Mouse (Mus musculus) left cerebral cortex, adult 9 months (tissue): Measurements from ENCODE around the gene Gpm6a.
A peak's percentile ranks its signal among the peaks of the same experiment; 100 is the strongest.

Experiments
- DNase-seq, 2 experiments: peaks; one replicate each; pipeline ENCODE4 v3.0.0; 2022; ENCODE audit warnings: low spot score in 2 of 2

Gpm6a gene

DNA sequence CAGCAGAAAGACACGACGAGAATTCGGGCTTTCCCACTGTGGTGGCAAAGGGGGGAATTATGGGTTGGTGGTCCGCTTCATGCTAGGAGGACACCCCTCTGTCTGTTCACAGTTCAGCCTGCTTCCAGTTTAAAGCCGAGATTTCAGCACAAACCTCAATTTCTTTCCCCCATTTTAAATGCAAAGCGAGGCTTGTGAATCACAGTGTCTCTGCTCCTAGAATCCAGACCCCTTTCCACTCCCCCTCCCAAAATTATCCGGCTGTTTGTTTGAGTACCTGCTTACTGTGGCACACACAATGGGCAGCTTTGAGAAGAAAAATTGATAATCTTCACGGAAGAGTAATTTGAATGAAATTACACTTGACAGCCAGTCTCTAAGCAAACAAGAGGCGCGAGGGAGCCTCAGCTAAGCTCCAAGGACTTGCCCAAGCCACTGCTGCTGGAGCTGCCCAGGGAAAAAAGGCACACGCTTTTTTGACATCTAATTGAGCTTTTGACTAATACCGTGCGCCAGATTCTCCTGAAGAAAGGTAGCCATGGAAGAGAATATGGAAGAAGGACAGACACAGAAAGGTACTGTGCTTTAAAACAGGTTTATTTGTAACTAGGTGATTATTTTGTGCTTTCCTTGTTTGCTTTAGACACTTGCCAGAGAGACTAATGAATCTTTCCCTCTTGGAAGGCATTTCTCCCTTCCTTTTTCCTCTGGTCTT, at the start of gene Gpm6a:
TSS of gene Gpm6a (plus strand) at position 103 of the 715 bp plus-strand sequence.
- peak in 1 of 2 experiments; percentile 66 for DNase-seq

DNA sequence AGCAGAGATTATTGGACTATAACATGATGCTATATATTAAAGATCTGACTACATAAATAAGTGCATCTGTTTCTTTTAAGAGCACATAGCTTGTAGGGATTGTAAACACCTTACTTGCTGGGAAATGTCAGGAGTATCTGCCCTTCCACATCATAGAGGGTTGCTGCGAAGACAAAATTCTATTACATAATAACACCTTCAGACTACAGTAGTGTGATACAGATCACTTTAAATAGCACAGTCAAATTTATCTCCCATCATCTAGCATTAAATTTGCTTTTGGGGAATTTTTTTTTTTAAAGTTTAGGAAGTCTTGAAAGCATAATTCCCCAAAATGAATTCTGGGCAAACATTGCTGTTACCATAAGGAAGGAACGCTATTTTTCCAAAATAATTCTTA, 41.8 kb upstream of the Gpm6a start:
- DNase-seq = no peak

DNA sequence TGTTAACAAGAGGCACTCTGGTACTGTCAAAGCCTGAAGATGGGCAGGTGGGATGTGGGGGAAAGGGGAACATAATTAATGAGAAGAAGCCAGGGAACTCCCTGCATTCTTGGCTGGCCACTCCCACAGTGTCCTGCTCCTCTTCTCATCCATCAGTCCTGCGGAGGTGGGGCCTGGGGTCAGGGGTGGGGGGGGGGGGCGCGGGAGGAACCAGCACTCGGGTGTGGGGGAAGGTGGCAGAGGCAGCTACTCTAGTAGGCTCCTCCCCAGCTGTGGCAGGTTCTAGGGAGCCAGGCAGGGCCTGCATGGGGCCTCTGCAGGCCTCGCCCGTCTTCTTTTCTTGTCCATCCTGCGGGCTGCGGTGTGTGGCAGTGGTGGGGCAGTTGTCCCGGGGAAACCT, 36.9 kb upstream of the Gpm6a start:
- no peak for DNase-seq

DNA sequence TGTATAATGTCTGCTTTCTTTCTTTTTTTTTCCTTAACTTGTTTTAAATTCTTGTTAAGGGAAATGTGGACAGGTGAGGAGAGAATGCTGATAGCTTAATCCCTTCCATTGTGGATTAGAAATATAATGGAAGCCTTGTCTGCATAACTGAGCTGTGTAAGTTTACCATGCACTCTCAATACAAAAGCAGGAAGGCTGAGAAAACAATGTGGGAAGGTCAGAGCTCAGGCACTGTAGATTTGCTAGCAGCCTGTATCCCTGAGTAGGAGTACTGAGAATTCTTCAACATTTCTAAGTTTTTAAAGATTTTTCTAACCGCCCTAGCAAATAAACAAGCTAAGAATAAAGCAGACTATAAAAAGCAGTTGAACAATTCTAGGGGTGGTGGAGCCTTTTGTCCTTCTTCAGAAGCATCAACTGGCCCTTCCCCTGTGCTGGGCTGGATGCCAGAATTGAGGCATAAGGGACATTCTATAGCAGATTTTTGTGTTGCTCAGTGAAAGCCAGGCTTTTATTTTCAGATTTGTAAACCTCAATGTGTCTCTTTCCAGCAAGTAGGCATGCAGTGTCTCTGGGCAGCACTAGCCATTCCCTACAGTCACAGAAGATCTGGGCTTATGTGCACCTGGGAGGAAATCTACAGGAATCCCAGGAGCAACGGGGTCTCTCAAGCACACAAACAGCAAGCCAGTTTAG, 32.3 kb upstream of the Gpm6a start:
- DNase-seq = peak; percentile 14 to 41

DNA sequence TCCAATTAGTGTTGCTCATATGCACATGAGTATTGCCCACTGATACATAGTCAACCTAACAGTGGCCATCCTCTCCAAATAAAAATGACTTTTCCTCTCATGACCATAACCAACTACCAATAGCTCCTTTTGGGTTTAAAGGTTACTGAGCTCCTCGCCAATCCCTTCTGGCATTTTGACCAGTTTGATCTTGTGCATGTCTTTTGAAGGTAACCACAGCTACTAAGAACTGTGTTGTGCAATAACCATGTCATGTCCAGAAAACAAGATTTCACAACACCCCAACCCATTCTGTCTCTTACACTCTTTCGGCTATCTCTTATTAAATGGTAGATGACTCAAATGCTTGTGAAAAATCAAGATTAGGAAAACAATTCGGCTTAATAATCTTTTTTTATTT, 29.7 kb upstream of the Gpm6a start:
- no peak for DNase-seq

DNA sequence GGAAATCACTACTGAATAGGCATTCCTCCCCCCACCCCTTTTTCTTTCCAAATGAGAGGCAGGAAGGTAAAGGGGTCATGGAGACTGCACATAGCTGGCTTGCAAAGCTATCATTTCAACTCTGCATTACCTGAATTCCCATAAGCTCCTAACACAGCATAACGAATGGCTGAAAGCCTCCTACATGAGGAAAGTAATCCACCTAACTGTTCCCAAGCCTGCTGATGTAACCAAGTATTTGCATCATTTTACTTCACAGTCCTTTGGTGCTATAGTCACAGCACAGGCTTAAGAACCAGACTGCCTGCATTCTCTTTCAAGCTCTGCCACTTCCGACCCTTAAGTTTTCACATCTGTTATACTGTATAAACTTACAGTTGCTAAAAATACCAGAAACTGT, 22.3 kb upstream of the Gpm6a start:
- no peak for DNase-seq

DNA sequence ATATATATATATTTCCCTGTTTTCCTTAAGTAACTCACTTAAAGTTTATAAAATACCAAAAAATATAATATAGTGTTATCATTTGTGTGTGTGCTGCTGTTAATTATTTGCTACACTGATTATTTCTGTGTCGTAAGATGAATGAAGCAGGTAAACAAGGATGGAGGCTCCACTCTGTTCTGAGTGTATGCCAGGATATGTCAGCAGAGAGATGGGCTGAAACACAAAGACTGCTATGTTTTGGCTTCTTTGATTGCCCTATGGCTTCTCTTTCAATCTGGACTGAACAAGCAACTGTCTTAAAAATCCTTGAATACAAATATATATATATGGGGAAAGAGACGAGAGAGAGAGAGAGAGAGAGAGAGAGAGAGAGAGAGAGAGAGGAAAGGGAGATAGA, 1.3 kb upstream of the Gpm6a start:
- DNase-seq = no peak

DNA sequence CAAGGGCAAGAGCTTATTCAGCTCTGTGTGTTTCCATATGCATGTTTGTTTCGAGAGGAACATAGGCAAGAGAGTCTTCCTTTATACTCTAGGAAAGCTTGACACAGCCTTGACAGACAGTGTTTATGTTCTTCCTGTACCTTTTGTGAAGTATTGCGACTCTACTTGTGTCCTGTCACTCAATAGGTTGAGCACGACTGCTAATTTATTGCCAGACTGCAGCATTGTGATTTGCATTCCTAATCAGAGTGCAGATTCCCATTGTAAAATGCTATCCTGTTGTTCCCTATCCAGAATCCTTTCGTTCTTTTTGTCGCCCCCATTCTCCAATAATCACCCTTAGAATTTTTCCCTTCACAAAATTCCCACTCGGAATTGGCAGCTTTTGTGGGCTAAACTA, 613 bp upstream of the Gpm6a start:
- DNase-seq = peak in 1 of 2 experiments; percentile 40

DNA sequence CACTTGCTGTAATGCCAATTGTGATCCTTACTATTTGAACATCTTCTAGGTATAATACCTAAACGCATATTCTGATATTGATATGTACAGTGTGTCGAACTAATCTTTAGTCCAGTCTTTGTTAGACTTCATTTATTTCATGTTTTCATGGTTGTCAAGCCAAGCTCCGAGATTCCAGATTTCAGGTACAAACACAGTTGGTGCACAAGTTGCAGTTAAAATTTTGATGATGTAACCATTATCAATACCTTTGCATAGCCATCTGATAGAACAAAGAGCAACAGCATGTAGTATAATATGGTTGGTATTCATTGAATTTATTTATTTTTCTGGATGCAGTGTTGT, 785 bp downstream of the Gpm6a start:
- DNase-seq = no peak

DNA sequence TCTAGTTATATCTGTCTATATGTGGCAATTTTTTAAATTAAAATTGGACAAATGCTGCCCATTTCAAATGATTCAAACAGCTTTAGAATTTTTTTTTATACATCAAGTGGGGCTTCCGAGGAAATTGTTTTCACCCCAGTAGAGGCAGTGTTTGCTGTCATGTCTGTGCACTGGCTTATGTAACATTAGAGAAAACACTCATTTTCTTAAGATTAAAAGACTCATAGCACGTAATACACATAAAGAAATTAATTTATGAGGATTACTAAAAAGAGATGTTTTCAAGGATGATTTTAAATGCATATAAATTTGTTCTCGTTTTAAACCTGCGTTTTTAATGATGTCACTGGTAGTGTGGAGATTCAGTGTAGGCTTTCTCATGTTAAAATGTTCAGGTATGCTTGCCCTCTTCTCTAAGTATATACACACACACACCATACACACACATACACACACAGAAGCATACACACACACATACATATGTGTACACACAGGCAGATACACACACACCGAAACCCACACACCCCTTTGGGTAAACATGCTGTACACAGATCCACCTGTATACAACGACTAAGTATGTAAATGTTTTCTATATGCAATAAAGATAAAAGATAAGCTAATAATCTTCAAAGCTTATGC, 1.4 kb downstream of the Gpm6a start:
- DNase-seq = no peak

DNA sequence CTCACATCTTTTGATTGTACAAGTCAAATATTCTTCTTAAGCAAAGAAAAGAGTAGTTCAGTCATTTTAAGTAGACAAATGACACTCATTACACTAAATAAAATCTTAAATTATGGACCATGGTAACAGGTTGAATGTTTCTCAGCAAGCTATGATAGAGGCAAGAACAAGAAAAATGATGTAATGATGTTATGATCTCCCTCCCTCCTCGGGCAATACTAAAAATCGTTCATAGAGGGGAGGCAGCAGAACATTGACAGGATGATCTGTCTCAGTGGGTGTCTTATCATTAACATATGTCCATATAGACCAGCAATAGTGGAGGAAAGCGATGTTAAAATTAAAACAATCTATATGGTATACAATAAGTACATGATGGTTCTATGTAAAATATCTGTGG, 2.1 kb downstream of the Gpm6a start:
- DNase-seq = no peak

DNA sequence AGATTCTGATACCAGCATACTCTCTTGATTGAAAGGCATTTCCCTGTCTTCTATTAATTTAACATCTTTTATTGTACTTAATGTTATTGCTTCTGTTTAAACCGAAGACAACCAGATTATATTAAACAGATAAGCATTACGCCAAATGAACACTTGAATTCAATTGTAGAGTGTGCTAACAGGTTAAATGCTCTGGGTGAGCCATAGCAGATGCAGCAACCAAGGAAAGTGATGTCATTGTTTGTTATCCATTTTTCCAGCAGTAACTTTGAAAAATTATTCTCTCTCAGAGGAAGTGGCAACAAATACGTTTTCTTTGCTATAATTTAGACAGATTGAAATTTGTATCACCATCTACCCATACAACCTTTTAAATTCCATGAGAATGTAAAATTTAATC, 2.9 kb downstream of the Gpm6a start:
- no peak for DNase-seq

DNA sequence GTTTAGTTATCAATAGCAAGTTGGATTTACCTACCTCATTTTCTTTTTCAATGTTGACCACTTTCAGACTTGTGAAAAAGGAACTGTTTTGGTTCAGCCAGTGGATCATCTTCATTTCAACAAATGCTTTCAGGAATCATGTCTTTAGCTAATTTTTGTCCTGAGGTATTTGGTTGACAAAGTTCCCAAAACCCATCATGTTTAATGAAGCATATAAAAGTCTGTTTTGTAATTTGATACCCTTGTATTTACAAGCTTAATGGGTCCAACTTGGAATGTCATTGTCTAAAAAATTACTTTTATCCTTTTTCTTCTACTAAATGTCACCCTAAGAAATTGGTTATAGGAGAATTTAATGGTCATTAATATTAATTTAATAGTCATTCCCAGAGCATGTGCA, 6.9 kb downstream of the Gpm6a start:
- DNase-seq = no peak

DNA sequence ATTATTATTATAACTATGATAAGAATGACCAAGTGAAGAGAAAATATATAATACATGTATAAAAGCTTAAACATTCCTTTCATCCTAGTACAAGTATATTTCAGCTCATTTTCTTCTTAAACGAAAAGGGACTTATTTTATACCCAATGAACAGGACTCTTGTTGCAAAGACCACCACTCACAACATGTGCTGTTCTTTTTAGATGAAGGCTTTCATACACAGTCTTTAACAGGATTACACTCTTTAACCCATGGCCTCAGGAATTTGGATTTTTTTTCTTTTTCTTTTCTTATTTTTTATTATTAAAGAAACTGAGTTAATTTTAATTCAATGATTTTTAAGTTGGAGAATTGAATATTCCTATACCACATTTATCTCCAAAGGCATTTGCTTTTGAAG, 20.4 kb downstream of the Gpm6a start:
- no peak for DNase-seq

DNA sequence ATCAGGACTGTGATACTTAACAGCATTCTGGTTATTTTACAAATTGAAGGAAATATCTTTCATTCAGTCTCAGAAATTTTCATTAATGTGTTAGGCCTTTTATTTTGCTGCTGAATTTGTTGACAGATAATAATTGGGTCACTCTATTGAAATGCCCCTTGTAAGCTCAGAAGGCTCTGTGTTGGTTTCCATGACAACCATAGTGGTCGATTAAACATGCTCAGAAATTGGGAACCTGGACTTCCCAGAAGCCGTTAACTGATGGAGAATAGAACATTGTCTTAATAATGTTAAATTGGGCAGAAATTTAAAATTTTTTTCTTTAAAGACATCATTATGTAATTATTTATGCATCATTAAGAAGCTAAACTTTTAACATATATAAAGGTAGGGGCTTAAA, 20.9 kb downstream of the Gpm6a start:
- no peak for DNase-seq

DNA sequence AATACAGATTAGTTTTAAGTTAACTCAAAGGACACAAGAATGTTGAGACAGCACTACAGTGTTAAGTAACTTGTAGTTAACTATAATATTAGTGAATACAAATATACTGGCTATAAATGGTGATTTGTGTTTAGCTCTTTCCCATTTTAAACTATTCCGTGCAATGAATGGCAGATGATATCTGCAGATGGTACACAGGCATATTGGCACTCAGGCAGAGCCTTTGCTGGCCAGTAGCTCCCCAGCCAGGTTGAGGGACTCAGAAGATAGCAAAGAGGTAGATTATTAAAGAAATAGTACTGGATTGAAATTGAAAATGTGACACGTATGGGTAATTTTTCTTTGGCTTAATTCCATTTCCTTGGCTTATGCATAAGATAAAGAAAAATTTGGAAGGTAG, 21.3 kb downstream of the Gpm6a start:
- DNase-seq = no peak

DNA sequence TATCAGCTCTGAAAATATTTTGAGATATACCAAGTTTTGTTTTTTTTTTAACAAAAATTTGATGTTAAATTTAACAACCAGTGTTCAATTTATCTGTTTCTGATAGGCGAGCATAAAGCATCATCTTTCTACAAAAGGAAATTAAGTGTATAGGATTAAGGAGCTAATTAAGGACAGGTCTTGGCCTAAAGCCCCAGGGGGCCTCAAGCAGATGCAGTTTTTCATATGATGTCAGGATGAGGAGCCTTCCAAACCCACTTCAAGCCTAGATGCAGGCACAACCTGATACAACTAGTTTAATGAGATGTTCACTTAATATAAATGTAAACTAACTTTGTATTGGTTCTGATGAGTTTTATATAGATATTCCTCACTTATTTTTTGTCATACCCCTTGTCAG, 22.0 kb downstream of the Gpm6a start:
- DNase-seq = no peak

DNA sequence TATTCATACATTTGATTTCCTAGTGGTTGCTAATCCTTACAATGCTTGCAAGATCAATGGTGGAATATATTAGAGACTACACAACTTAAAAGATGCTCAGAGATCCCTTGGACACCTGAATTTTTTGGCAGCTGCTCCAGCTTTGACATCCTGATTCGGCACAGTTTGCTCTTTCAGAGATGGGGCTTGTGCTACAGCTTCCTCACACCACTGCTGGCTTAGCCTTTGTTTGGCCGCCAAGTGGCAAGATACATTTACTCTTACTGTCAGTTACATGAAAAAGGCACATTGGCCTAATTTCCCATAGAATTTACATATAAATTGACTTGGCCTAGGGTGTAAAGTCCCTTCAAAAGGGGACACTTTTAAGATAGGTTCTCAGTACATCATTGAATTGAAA, 32.1 kb downstream of the Gpm6a start:
- no peak for DNase-seq

DNA sequence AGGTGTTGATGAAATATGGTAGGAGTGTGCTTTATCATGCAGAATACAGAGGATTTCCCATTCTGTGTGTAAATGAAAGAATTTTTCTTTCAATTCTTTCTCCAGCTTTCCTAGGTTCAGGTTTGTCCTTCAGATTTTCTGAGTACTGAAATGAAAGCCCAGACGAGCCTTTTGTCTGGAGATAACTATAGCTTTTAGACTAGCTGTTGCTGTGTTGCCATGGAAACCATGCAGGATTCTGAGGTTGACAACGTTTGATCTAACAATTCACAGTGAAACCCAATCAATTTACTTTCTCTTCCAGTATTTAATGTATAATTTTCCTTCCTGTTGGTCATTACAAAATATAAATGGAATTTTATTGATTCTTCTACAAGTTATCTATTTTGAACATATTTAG, 34.5 kb downstream of the Gpm6a start:
- DNase-seq = no peak

DNA sequence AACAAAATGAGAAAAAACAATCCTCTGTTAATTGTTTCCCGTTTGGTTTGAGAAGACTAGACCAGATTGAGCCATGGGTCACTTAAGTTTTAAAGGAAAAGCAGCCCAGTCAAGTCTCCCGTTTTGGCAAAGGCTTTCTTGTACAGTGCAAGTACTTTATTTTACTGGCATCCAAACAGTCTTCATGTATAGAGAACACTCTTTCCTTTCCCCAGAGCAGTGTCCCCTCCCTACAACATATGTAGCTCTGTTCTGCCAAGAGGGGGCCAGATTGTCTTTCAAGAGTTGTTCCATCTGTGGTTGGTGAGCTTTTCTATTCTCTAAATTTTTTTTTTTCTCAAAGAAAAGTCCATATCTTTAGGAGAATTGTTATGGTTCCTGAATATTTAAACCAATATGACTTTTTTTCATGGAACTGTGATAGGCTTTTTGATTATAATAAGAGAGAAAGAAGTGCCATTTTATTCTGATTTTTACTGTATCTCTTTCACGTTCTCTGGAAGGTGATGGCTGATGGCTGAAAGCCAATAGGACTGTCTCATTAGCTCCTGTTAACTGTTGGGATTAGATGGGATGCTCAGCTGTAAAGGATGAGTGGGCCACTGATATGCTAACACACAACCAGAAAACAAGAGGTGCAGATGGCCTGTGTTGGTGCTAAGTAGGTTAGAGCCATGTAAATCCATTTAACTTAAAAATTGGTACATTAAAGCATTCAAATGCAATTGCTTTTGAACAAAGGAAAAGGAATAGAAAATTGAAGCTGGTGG, 37.4 kb downstream of the Gpm6a start:
- DNase-seq = no peak

DNA sequence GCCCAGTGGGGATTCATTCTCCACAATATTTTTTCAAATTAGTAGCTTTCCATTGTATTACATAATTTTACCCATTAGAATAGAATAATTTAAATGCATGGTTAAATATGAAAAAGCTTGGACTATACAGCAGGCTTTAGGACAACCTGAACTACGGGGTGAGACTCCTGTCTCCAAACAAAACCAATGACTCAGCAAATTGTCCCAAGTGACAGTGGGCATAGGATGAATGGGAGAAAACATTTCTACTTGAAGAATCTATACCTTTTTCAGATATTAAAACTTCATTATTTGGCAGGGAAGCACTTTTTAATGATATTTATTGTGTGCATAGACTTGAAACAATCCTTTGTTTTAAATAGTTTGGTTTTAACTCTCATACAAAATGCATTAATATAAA, 41.0 kb downstream of the Gpm6a start:
- DNase-seq = no peak

DNA sequence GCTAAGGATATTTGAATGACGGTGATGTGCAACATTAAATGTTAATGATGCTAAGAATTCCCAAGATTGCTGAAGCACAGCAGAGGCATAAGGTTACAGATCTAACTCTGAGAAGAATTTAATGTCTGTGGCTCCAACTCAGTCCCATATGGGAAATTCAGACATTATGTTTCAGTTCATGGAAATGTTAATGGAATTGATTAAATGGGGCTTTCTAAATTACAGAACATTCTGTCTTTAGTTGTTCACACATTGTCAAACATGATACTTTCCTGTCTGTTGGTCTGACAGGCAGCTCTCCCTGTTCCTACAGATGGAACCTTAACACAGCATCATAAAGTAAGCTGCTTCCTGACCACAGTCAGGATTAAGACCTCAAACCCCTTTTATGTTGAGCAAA, 47.8 kb downstream of the Gpm6a start:
- DNase-seq = no peak

DNA sequence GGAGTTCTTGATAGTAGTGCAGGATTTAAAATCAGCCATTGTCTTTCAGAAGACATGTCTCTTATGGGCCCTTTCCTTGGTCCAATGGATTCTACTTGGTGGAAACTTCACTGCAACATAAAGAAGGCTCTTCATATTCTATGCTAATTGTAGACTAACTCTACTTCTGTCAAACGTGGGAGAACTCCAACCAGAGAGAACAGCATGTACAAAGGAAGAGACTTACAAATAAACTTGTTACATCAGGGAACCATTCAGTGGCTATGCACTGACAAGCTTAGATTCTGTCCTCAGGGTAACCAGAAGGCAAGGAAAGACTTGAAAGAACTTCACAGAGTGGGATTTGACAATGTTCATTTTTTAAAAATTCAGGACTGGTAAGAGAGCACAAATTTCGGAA, 48.3 kb downstream of the Gpm6a start:
- no peak for DNase-seq
